Mouse (Mus musculus): ENCODE results near the gene Ralgapa2.

Ralgapa2 gene

GRCm38 (mm10) chr2:146221929-146222278 lies 290.2 kb downstream of the Ralgapa2 start:
- no peak for DNase-seq (ENCODE audit: low spot score in 2 of 2)

- DNase-seq (ENCODE audit: low spot score in 2 of 2): no peak
These were observed 290.8 kb downstream of the Ralgapa2 start, which contains the start of gene Insm1 for GRCm38 (mm10) chr2:146221076-146221928. Gene Insm1 (plus strand): TSS chr2:146221921.

DNA sequence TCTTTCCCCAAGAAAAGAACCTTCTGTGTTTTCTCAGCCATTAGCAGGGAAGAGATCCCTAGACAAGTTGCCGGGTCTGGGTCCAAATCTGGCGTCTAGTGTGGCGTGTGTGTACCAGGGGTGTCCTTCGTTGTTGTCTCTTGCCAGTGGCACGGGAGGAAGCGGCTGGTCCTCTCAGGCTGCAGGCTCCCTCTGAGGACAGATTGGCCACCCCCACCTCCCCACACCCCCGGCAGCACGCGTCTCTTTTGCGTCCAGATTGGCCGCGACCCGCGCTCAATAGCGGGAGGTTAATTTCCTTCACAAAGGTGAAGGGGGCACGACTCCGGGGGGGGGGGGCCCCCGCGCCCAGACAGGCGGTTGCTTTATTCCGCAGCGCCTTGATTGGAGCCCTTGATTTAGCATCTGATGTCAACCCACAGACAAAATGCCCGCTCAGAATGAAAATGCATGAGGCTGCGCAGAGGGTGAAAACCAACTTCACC lies 291.5 kb downstream of the Ralgapa2 start:
- no peak for DNase-seq (ENCODE audit: low spot score in 2 of 2)

- no peak for DNase-seq (ENCODE audit: low spot score in 2 of 2)
These were observed 292.4 kb downstream of the Ralgapa2 start for GRCm38 (mm10) chr2:146219791-146220190.

DNA sequence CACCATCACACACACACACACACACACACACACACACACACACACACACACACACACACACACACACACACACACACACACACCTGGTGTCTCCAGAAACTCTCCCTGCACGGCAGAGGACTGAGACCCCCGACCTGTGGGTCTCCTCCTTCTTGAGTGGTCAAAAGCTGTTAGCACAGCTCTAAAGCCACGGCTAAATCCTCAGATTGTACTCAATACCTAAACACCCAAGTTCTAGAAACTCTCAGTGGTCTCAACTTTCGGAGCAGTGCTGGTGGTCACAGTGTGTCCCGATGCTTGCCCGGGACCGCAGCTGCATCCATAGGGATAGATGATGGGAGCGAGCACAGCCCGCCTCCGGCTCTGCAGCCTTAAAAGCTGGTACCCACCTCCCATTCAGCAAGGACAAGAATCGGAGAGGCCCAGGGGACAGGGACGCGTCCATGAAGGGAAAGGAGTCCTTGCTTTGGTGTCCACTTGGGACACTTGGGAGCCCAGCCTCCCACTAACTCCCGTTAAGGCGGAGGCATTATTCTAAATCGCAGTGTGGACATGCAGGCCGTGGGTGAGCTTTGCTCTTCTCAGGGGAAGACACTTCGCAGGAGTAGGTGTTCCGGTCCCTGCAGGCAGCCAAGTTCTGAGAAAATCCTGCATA lies 293.1 kb downstream of the Ralgapa2 start:
- no peak for DNase-seq (ENCODE audit: low spot score in 2 of 2)

GRCm38 (mm10) chr2:146218161-146218691 lies 293.9 kb downstream of the Ralgapa2 start:
- no peak for DNase-seq (ENCODE audit: low spot score in 2 of 2)

DNA sequence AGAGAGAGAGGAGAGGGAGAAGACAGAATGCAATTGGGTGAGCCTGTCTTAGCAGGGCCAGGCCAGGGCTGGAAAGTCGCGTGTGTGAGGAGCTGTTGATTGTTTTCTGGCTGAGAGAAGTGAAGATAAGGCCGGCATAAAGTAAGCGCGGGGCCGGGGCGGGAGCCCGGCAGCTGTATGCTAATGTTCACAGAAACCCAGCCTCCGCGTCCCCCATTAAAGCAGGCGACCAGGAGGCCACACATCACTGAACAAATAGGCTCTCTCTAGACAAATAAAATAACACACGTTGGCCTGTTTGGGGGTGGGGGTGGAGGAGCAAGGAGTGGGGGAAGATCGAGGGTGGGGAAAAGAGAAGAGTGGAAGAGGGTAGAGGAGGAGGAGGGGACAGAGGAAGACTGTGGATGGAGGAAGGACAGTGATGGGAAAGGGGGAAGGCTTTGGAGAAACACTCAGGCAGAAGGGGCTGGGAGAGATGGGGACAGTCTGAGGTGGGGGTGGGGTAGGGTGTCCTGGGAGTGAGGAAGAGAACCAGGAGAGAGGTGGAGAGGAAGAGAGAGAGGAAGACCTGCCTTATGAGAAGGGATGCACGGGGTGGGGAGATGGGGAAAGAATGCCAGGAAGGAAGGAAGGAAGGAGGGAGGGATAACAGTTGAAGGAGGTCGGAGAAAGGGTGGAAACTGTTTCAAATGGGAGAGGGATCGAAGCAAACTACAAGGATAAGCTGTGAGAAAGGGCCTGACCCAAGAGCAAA lies 294.7 kb downstream of the Ralgapa2 start:
- DNase-seq (ENCODE audit: low spot score in 2 of 2): no peak

- no peak for DNase-seq (ENCODE audit: low spot score in 2 of 2)
These were observed 295.8 kb downstream of the Ralgapa2 start for GRCm38 (mm10) chr2:146216111-146217064.

GRCm38 (mm10) chr2:146214715-146215114 lies 297.4 kb downstream of the Ralgapa2 start:
- DNase-seq (ENCODE audit: low spot score in 2 of 2): peak in 1 of 2 experiments; percentile 17

- DNase-seq (ENCODE audit: low spot score in 2 of 2): no peak
These were observed 301.2 kb downstream of the Ralgapa2 start for GRCm38 (mm10) chr2:146210968-146211367.

DNA sequence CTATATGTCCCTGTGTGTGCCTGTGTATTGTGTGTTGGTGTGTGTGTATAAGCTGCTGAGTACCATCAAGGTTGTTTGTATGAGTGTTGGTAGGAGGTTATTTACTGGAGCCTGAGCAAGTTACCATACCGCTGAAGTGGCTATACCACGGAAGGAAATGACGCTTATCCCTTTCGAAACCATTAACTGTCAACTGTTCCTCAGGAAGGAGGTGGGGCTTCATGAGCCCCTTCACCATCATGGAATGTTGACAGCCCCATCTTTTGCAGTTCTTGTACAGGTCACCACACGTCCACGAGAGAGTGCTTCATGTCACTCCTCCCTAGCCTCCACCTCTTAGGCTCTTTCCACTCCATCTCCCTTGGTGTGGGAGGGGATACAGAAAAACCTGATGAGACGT lies 314.2 kb downstream of the Ralgapa2 start:
- no peak for DNase-seq (ENCODE audit: low spot score in 2 of 2)

GRCm38 (mm10) chr2:146196126-146196525 lies 316.0 kb downstream of the Ralgapa2 start:
- peak; percentile 14 to 18 for DNase-seq (ENCODE audit: low spot score in 2 of 2)
